Mouse (Mus musculus) small intestine, adult 2 months (tissue): ENCODE data around the gene Unc45a.

Source experiments
- CTCF ChIP-seq: fragments of 200-500 bp; IDR thresholded peaks from 2 replicates; pipeline ENCODE4 v1.5.1; 2012; ENCODE audit warnings: low read depth, mild to moderate bottlenecking, control low read depth, inconsistent platforms, low read length, moderate library complexity, mixed read lengths; ENCODE audit not compliant: insufficient replicate concordance, insufficient read length; ENCODE audit errors: extremely low read depth
- POLR2A ChIP-seq: fragments of 200-500 bp; IDR thresholded peaks from 2 replicates; pipeline ENCODE4 v1.6.1; 2012; ENCODE audit warnings: low read depth, mild to moderate bottlenecking, control low read depth, inconsistent platforms, low read length, moderate library complexity

DNA sequence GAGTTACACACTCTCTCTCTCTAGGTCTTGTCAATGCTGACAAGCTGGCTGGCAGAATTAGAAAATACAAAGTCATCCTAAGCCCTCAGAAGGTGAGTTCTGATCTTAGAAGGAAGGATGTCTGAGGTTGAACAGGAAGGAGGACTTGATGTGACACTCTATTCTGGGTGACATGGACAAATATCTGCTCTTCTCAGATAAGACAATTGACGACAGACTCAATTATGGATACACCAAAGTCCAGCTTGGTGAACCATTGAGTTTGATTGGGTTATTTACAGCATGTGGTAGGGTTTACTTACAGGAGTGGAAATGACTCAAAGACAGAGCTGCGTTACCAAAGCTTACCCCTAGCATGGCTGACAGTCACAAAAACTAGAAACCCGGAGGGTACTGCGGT, 64.4 kb downstream of the Unc45a start:
- TF ChIP-seq CTCF, result no peak
- no peak for TF ChIP-seq POLR2A
